ENCODE assay signal across 8 mouse cellular contexts in the genomic region with DNA sequence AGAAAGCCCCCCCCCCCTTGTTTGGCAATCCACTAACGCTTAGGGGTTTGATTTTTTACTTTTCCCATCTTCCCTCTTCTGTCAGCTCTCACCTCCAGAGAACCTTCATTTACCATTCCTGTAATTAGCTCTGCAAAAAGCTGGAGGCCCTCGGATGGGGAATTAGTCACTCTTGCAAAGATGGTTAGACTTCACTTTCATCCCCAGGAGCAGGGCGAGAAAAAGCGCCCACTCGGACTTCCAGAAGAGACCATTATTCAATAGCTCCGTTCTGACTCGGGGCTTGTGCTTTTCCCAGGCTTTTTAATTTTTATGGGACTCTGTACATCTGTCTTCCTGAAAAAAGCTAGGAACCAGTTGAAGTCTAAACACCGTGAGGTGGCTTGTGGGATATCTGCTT.
DNase-seq lines count a peak whose midpoint lies in the region; ATAC-seq and TF ChIP-seq lines count a peak whose summit lies in the region.

No protein-coding gene starts in this region.

- H3K9me3 ChIP-seq in neural tube, embryonic 13.5 days = no peaks in the 10 kb centered on the region
- H3K9me3 ChIP-seq in stomach, embryonic 15.5 days = no peaks in the 10 kb centered on the region

- no peaks in the 10 kb centered on the region for H3K27me3 ChIP-seq in neural tube, embryonic 13.5 days
- H3K27me3 ChIP-seq in stomach, embryonic 15.5 days (replicated peaks) = no peaks in the 10 kb centered on the region

- H3K9ac ChIP-seq in neural tube, embryonic 13.5 days = no peak overlapping the region
- H3K9ac ChIP-seq in stomach, embryonic 15.5 days = no peak overlapping the region

- 0 out of 2 replicates have a peak, but pooled peaks cover 3% of the 10 kb centered on the region for H3K4me1 ChIP-seq in neural tube, embryonic 13.5 days (replicated peaks)
- H3K4me1 ChIP-seq in stomach, embryonic 15.5 days = peaks cover 20% of the 10 kb centered on the region

- peak overlapping the region; percentile 53 for H3K4me3 ChIP-seq in gastrocnemius, adult 2 months
- H3K4me3 ChIP-seq in neural tube, embryonic 13.5 days = no peak overlapping the region
- no peak overlapping the region for H3K4me3 ChIP-seq in left cerebral cortex, adult 2 months
- 0 out of 2 replicates have a peak overlapping the region, but pooled peaks have one; percentile 5 for H3K4me3 ChIP-seq in stomach, embryonic 15.5 days (replicated peaks)

- no peaks in the 10 kb centered on the region for H3K36me3 ChIP-seq in neural tube, embryonic 13.5 days
- no peaks in the 10 kb centered on the region for H3K36me3 ChIP-seq in stomach, embryonic 15.5 days

- intact Hi-C loops in gastrocnemius, adult 2 months (cut with DNase I) = no loop called here
- intact Hi-C loops in left cerebral cortex, adult 2 months (cut with DNase I) = loop anchor here (1.0 to 5.0 kb wide), 7 partner anchors 27 to 141 kb away; a partner anchor contains a TSS

- 62% methylated on average over 8 of the region's 8 CpGs for WGBS in neural tube, embryonic 13.5 days
- 25% methylated on average over 8 of the region's 8 CpGs for WGBS in stomach, embryonic 15.5 days

- no peak for ATAC-seq in neural tube, embryonic 13.5 days (ENCODE audit: low read depth)
- ATAC-seq in stomach, embryonic 15.5 days (ENCODE audit: insufficient read depth, low FRiP score, low read depth) = no peak
- no peak for ATAC-seq in granulocyte monocyte progenitor cell, adult 5-6 weeks (replicated peaks; ENCODE audit: poor library complexity, severe bottlenecking)

- TF ChIP-seq CTCF in gastrocnemius, adult 2 months (IDR thresholded peaks at IDR 0.05) = no peak
- TF ChIP-seq CTCF in left cerebral cortex, adult 2 months (IDR thresholded peaks at IDR 0.05) = no peak

- peak overlapping the region; percentile 75 for H3K27ac ChIP-seq in gastrocnemius, adult 2 months
- peak overlapping the region; percentile 2; the same call in 1 of the 2 replicates for H3K27ac ChIP-seq in neural tube, embryonic 13.5 days (replicated peaks)
- H3K27ac ChIP-seq in left cerebral cortex, adult 2 months = peak overlapping the region; percentile 90
- H3K27ac ChIP-seq in stomach, embryonic 15.5 days = peak overlapping the region; percentile 88

- DNase-seq in gastrocnemius, adult 2 months = no peak
- no peak for DNase-seq in gastrocnemius, postnatal 10 days
- no peak for DNase-seq in neural tube, embryonic 10.5 days (ENCODE audit: extremely low spot score, low spot score)
- peak in 1 of 2 experiments; percentile 53 for DNase-seq in left cerebral cortex, adult 2 months (ENCODE audit: extremely low spot score in 1 of 2, low spot score in 2 of 2)
- DNase-seq in layer of hippocampus, postnatal 14 days (ENCODE audit: low spot score in 2 of 2) = no peak

- no peak overlapping the region for H3K4me2 ChIP-seq in neural tube, embryonic 13.5 days
- peak overlapping the region; percentile 43 for H3K4me2 ChIP-seq in stomach, embryonic 15.5 days

Comparison
In these comparisons a context has a peak if more than half of its experiments do, and no peak if none do; other contexts are left out.
1. H3K27ac ChIP-seq: peak in every context shown above with its lines; median percentile 90 in left cerebral cortex, adult 2 months; 88 in stomach, embryonic 15.5 days; 75 in gastrocnemius, adult 2 months; 2 in neural tube, embryonic 13.5 days.
2. H3K4me3 ChIP-seq: peak in gastrocnemius, adult 2 months (single experiment) and stomach, embryonic 15.5 days (single experiment); none in neural tube, embryonic 13.5 days (single experiment) and left cerebral cortex, adult 2 months (single experiment).